Mouse (Mus musculus) splenic B cell, adult 2 months (primary cell): ENCODE measurements around the gene Sptbn1.

ENCODE experiments used
- DNase-seq: peaks from one replicate; pipeline ENCODE4 v3.0.0-alpha.2; 2011; ENCODE audit warnings: low read depth, low spot score
- H3K27me3 ChIP-seq: 2 replicates; pipeline ENCODE4 v1.6.1; 2012; ENCODE audit warnings: mild to moderate bottlenecking, low read length, moderate library complexity, mixed read lengths; ENCODE audit not compliant: control insufficient read depth, poor library complexity, insufficient read depth, severe bottlenecking
- H3K36me3 ChIP-seq: 2 replicates; pipeline ENCODE4 v1.6.1; 2012; ENCODE audit warnings: mild to moderate bottlenecking, low read length, moderate library complexity, mixed read lengths; ENCODE audit not compliant: control insufficient read depth, poor library complexity, insufficient read depth, severe bottlenecking

Gene Sptbn1

GRCm38 (mm10) chr11:30178193-30178592, 89.8 kb downstream of the Sptbn1 start:
- no peak for DNase-seq
- no peaks in the 10 kb centered on the region for H3K27me3 ChIP-seq
- H3K36me3 ChIP-seq: no peaks in the 10 kb centered on the region

DNA sequence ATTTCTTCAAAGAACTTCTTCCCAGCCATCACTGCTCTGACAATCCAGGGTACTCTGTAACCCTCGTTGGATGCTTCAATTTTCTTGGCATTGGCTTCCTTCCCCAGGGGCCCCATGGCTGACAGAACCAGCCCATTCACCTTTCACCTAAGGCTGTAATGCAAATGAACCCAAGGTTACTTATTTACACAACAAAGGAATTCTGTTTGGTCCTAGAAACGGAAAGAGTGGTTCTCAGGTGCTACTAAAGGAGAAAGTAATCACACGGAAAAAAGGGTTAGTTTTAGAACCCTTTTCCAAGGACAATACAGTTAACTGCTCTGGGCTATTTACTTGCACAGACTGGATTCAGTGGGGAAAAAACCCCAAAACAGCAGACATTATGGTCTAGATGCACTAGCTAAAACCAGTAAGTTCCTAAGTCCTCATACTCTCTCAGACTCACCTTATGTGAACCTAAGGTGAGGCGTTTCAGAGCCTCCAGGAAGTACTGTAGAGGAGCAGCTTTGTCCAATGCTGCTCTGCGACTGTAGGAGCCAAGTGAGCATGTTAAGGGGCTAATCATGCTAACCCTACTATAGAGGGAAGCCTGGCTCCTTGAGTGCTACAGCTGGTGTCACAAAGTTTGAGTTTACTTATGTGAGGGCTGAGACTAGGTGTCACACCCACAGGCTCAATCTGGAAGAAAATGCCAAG, 90.7 kb downstream of the Sptbn1 start:
- Histone ChIP-seq H3K36me3 (no peaks in the 10 kb centered on the region), H3K27me3 (no peaks in the 10 kb centered on the region)
- no peak for DNase-seq

DNA sequence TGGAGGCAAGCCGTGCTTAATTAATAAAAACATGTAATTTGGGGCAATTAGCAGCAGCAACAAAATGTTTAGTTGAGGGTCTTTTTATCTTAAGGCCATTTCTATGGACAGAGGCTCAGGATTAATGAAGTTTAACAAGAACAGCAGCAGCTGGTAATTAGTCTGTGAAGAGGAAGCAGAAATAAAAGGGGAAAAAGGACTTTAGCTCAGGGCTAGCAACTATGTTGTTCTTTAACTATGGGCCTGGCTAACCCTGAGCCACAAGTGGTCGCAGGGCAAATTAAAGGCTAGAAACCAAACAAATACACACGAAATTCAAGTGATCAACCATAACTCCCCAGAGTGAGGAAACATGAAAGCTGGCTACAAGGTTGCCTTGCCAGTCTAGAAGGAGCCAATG, 91.9 kb downstream of the Sptbn1 start:
- Histone ChIP-seq H3K36me3 (no peaks in the 10 kb centered on the region), H3K27me3 (no peaks in the 10 kb centered on the region)
- DNase-seq: no peak

- no peak for DNase-seq
- Histone ChIP-seq H3K27me3 (no peaks in the 10 kb centered on the region), H3K36me3 (no peaks in the 10 kb centered on the region)
Observed at GRCm38 (mm10) chr11:30175623-30176022, 92.4 kb downstream of the Sptbn1 start.

GRCm38 (mm10) chr11:30171586-30172178, 96.3 kb downstream of the Sptbn1 start:
- H3K36me3 ChIP-seq: no peaks in the 10 kb centered on the region
- no peaks in the 10 kb centered on the region for H3K27me3 ChIP-seq
- DNase-seq: no peak

DNA sequence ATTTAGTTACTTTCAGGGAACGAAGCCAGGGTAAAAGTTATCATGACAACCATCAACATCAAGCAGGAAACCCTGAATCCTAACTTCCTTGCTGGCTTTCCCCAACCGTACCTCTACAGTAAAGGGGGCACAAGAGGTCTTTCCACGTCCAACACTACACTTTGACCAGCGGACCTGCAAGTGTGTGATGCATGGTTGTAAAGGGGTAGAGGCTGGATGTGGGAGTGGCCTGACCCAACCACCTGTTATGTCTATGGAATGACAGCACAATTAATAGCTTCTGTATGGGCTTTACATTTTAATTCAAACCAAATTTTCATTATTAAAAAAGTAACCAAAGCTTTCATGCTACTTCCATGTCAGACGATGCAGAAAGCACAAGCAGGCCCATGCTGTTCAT, 96.8 kb downstream of the Sptbn1 start:
- Histone ChIP-seq H3K27me3 (no peaks in the 10 kb centered on the region), H3K36me3 (no peaks in the 10 kb centered on the region)

DNA sequence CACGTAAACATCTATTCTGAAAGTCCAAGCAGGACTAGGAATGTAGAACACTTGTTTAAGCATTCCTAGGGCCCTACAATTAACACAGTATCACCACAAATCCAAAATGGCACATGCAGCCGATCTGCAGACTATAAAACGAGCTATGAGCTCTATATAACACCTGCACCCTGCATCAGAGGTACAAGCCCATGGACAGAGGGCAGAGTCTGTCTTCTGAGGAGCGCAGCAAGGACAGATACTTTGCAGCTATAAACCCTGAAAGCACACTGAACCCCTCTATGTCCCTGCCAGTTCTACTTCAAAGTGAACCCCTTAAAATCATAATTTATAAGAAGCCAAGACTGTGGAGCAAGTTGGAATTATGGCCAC, 101.4 kb downstream of the Sptbn1 start:
- H3K27me3 ChIP-seq: no peaks in the 10 kb centered on the region

More for the DNA sequence above, 96.8 kb downstream of the Sptbn1 start:
- no peak for DNase-seq

DNA sequence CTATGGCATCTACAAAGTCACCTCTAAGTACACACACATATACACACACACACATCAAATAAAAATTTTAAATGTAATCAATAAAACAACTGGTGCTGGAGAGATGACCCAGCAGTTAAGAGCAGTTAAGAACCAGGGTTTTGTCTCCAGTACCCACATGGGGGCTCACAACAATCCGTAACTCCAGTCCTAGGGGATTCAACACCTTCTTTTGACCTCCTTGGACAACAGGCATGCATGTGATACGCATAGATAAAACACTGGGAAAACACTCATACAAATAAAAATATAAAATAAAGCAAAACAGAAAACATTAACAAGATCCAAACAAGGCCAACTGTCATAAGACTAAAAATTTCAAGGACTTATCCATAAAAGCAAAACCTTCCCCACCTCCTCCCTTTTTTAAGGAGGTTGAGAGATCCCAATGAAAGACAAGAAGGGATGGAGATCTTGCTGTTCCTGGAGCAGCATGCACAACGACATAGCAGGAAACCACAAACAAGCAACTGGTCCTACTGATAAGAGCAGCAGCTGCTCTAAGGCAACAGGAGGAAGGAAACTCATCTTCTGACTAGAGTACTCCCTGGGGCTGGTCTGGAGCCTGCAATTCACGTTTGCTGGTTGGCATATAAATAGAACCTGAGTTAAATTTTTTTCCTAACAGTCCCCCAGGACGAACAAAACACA, 102.0 kb downstream of the Sptbn1 start:
- Histone ChIP-seq H3K27me3 (no peaks in the 10 kb centered on the region), H3K36me3 (no peaks in the 10 kb centered on the region)
- peak; percentile 24 for DNase-seq

More for the DNA sequence above, 101.4 kb downstream of the Sptbn1 start:
- DNase-seq: no peak
- H3K36me3 ChIP-seq: no peaks in the 10 kb centered on the region

- H3K36me3 ChIP-seq: no peaks in the 10 kb centered on the region
- no peaks in the 10 kb centered on the region for H3K27me3 ChIP-seq
- DNase-seq: no peak
Observed at GRCm38 (mm10) chr11:30164515-30165214, 103.3 kb downstream of the Sptbn1 start.

GRCm38 (mm10) chr11:30163870-30164269, 104.1 kb downstream of the Sptbn1 start:
- DNase-seq: no peak
- Histone ChIP-seq H3K27me3 (no peaks in the 10 kb centered on the region), H3K36me3 (no peaks in the 10 kb centered on the region)

DNA sequence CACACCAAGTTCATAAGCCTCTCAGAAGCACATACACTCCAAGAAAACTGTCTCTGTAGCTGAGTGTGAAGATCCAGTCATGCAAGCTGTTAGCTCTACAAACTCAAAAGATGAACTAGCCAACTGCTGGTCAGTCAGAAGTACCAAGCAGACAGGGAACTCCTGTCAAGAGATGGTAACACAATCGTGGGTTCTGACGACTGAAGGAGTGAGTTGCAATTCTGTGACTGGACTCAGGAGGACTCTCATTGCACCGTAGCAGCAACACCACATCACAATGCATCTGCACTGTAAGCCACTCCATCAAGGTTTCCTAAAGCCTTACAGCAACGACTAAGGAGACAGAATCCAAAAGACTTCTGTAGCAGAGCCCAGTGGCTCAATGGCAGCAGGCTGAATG, 104.9 kb downstream of the Sptbn1 start:
- no peak for DNase-seq
- H3K27me3 ChIP-seq: no peaks in the 10 kb centered on the region

GRCm38 (mm10) chr11:30161744-30162143, 106.2 kb downstream of the Sptbn1 start:
- Histone ChIP-seq H3K36me3 (peaks cover 7% of the 10 kb centered on the region; the same call in 1 of the 2 replicates), H3K27me3 (no peaks in the 10 kb centered on the region)
- DNase-seq: no peak

More for the DNA sequence above, 104.9 kb downstream of the Sptbn1 start:
- H3K36me3 ChIP-seq: peaks cover 4% of the 10 kb centered on the region; the same call in 1 of the 2 replicates

DNA sequence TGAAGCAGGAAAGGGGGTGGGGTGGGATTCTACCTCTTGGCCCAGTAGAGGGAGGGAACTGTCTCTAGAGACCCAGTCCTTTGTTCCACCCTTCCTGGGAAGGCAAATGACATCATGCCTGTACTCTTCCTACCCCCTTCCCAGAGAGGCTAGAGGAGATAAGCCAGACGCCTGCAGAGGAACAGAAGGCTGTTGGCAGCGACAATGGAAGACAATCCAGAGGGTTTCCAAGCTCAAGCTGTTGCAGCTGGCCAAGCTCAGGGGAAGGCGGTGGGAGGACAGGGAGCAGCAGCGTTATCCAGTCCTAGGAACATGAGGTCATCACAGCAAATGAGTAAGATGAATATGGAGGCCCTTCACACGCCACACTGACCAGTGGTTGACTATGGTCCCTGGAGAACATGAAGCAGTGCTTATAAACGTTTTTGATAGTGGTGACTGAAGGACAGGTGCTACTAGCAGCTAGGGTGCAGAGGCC, 106.8 kb downstream of the Sptbn1 start:
- Histone ChIP-seq H3K27me3 (no peaks in the 10 kb centered on the region), H3K36me3 (peaks cover 7% of the 10 kb centered on the region; the same call in 1 of the 2 replicates)
- DNase-seq: no peak

DNA sequence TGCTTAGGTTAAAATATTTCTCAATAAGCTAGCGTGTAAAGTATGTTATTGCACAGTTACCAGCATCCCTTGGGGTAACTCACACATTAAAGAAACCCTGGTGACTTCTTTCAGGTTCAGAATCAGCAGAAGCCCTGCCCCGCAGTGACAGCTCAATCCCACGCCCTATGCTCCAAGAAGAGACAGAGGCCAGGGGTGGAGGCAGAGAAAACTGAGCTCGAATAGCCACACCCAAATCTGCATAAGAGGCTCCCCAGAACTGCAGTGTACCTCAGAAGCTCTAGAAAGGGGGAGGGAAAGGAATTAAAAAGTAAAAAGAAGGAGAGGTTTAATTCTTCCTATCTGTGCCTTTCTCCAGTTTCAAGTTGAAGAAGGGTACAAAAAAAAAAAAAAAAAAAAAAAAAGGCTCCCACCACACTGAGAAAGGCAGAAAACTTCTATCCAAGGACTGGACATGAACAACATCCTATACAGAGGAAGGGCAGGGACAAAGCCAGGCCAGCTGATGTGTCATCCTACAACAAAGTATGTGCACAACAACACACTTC, 107.3 kb downstream of the Sptbn1 start:
- H3K36me3 ChIP-seq: peaks cover 7% of the 10 kb centered on the region; the same call in 1 of the 2 replicates
- no peaks in the 10 kb centered on the region for H3K27me3 ChIP-seq
- no peak for DNase-seq
